Mouse (Mus musculus): ENCODE results near the gene Nufip1. TPM values are rescaled to one million over a fixed set of nuclear protein-coding genes. Genes with fewer than 3 reads are reported as not detected.

The Nufip1 gene
- polyA plus RNA-seq, 1 experiment from 2014 or later: 7.5 TPM

DNA sequence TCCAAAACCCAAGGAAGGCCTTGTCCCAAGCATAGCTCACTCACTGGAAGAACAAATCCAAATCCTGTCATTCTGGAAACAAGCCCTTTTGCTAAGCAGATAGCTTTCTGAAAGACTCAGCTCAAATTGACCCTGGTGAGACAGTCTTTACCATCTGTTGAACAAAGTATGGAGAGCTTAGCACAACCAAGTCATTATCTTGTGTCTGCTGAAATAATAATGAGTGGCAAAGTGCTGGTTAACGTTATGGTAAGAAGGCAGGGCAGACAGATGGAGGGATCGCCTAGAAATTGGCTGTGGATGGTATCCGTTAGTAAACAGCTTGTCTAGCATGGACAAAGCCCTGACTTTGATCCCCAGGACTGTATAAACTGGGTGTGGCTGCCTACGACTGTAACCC is 35.0 kb upstream of the Nufip1 start:
- H3K9ac ChIP-seq (ENCODE audit: low read depth, low read length): no peak overlapping the region

DNA sequence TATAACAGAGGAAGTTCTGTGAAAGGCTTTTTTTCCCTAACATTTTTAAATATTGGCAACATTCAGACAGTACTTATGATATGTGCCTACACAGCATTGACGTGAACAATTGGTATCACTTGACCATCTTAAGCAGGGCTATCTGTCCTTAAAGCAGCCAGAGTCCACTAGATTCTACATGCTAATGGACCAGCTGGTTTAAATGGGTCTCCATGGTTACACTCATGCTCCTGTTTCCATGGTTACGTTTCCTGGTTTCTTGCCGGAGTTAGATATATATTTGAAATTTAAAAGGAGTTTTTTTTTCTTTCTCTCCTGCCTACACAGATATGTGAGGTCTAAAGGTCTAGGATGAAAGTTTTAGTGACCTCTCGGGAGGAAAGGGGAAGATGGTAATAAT is 34.1 kb upstream of the Nufip1 start:
- no peak for TF ChIP-seq CTCF (IDR thresholded peaks at IDR 0.05; ENCODE audit: low read depth)
- Histone ChIP-seq H3K4me2 (replicated peaks; ENCODE audit: low read depth) (no peak overlapping the region), H3K4me1 (replicated peaks; ENCODE audit: control insufficient read depth, insufficient read depth, low read length) (no peaks in the 10 kb centered on the region), H3K36me3 (ENCODE audit: control insufficient read depth, insufficient read depth) (no peaks in the 10 kb centered on the region), H3K9me3 (ENCODE audit: control insufficient read depth) (no peaks in the 10 kb centered on the region), H3K27me3 (replicated peaks; ENCODE audit: control insufficient read depth, insufficient read depth, low read length) (no peaks in the 10 kb centered on the region), H3K27ac (ENCODE audit: low read depth, low read length) (no peak overlapping the region), H3K9ac (ENCODE audit: low read depth, low read length) (no peak overlapping the region), H3K4me3 (ENCODE audit: low read depth, low read length) (no peak overlapping the region)
- WGBS: 56% methylated on average over 4 of the region's 4 CpGs
- no peak for ATAC-seq

More for the DNA sequence above, 35.0 kb upstream of the Nufip1 start:
- Histone ChIP-seq H3K4me3 (ENCODE audit: low read depth, low read length) (no peak overlapping the region), H3K4me1 (replicated peaks; ENCODE audit: control insufficient read depth, insufficient read depth, low read length) (no peaks in the 10 kb centered on the region), H3K27me3 (replicated peaks; ENCODE audit: control insufficient read depth, insufficient read depth, low read length) (no peaks in the 10 kb centered on the region), H3K27ac (ENCODE audit: low read depth, low read length) (no peak overlapping the region), H3K4me2 (replicated peaks; ENCODE audit: low read depth) (no peak overlapping the region), H3K9me3 (ENCODE audit: control insufficient read depth) (no peaks in the 10 kb centered on the region), H3K36me3 (ENCODE audit: control insufficient read depth, insufficient read depth) (no peaks in the 10 kb centered on the region)
- TF ChIP-seq CTCF (IDR thresholded peaks at IDR 0.05; ENCODE audit: low read depth): no peak
- 22% methylated on average over 4 of the region's 4 CpGs for WGBS
- no peak for ATAC-seq

DNA sequence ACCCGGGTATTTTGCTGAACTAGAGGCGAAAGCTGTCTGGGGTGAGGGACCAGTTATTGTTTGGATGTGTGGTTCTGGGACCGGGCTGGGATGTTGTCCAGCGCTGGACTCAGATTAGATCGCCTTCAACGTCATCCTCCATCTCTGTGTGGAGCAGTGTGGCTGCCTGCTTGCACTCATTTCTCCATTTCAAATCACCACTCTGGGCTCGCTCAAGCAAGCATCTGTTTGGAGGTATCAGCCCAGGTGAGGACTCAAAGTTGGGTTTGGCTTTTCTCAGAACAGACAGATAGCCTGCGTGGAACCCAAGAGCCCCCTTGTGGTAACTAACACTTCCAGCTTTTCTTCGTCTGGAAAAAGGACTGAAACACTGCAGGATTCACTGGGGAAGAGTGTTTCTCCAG is 33.6 kb upstream of the Nufip1 start:
- Histone ChIP-seq H3K27ac (ENCODE audit: low read depth, low read length) (no peak overlapping the region), H3K9me3 (ENCODE audit: control insufficient read depth) (no peaks in the 10 kb centered on the region), H3K9ac (ENCODE audit: low read depth, low read length) (no peak overlapping the region), H3K27me3 (replicated peaks; ENCODE audit: control insufficient read depth, insufficient read depth, low read length) (no peaks in the 10 kb centered on the region), H3K4me3 (ENCODE audit: low read depth, low read length) (no peak overlapping the region), H3K4me2 (replicated peaks; ENCODE audit: low read depth) (no peak overlapping the region), H3K4me1 (replicated peaks; ENCODE audit: control insufficient read depth, insufficient read depth, low read length) (no peaks in the 10 kb centered on the region), H3K36me3 (ENCODE audit: control insufficient read depth, insufficient read depth) (no peaks in the 10 kb centered on the region)
- WGBS: 47% methylated on average over 9 of the region's 9 CpGs
- no peak for ATAC-seq
- TF ChIP-seq CTCF (IDR thresholded peaks at IDR 0.05; ENCODE audit: low read depth): peak; percentile 95

DNA sequence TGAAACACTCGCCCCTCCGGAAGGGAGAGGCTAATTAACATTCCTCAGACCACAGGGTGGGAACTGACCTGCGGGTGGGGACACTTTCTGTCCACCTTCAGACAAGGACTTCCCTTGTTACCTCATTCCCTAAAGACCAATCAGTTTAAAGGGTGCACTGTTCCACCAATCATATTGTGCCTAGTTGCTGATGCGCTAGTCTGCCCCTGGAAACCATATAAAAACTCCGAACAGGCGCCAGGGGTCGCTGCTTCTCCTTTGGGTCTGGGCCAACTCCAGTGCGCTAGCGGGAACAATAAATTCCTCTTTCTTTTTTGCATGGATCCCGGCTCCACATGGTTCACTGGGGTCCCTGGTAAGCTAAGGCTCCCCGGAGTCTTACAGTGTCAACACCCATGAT is 29.2 kb upstream of the Nufip1 start:
- Histone ChIP-seq H3K4me2 (replicated peaks; ENCODE audit: low read depth) (no peak overlapping the region), H3K9me3 (ENCODE audit: control insufficient read depth) (no peaks in the 10 kb centered on the region), H3K4me1 (replicated peaks; ENCODE audit: control insufficient read depth, insufficient read depth, low read length) (no peaks in the 10 kb centered on the region), H3K36me3 (ENCODE audit: control insufficient read depth, insufficient read depth) (no peaks in the 10 kb centered on the region), H3K27ac (ENCODE audit: low read depth, low read length) (no peak overlapping the region), H3K9ac (ENCODE audit: low read depth, low read length) (no peak overlapping the region), H3K27me3 (replicated peaks; ENCODE audit: control insufficient read depth, insufficient read depth, low read length) (no peaks in the 10 kb centered on the region), H3K4me3 (ENCODE audit: low read depth, low read length) (no peak overlapping the region)
- TF ChIP-seq CTCF (IDR thresholded peaks at IDR 0.05; ENCODE audit: low read depth): peak; percentile 31
- no peak for ATAC-seq
- WGBS: 65% methylated on average over 11 of the region's 11 CpGs

DNA sequence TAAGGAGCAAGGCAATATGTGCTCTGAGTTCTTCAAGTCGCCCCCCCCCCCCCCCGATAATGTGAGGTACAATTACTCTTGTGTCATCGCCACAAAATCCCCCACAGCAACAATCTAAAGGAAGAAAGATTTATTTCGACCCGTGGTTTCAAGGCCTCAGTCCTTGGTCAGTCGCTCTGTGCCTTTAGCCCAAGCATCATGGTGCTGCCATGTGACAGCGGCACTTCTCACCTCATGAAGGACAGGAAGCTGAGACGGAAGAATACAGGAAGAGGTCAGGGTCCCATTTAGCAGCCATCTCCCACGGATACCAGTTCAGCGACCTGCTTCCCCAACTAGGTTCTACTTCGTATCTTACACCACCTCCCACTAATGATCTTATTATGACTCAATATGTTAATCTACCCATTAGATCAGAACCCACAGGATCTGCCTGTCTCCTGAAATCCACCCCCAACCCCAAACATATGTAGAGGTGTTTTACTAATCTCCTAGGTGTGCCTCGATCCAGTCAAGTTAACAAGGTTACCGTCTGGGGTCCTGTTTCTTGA is 28.5 kb upstream of the Nufip1 start:
- H3K4me3 ChIP-seq (ENCODE audit: low read depth, low read length): no peak overlapping the region
- no peaks in the 10 kb centered on the region for H3K36me3 ChIP-seq (ENCODE audit: control insufficient read depth, insufficient read depth)
- H3K4me1 ChIP-seq (replicated peaks; ENCODE audit: control insufficient read depth, insufficient read depth, low read length): no peaks in the 10 kb centered on the region
- H3K9me3 ChIP-seq (ENCODE audit: control insufficient read depth): no peaks in the 10 kb centered on the region
- H3K27me3 ChIP-seq (replicated peaks; ENCODE audit: control insufficient read depth, insufficient read depth, low read length): no peaks in the 10 kb centered on the region
- ATAC-seq: no peak
- no peak overlapping the region for H3K4me2 ChIP-seq (replicated peaks; ENCODE audit: low read depth)
- no peak overlapping the region for H3K9ac ChIP-seq (ENCODE audit: low read depth, low read length)
- no peak overlapping the region for H3K27ac ChIP-seq (ENCODE audit: low read depth, low read length)
- WGBS: 86% methylated on average over 13 of the region's 13 CpGs
- TF ChIP-seq CTCF (IDR thresholded peaks at IDR 0.05; ENCODE audit: low read depth): no peak

DNA sequence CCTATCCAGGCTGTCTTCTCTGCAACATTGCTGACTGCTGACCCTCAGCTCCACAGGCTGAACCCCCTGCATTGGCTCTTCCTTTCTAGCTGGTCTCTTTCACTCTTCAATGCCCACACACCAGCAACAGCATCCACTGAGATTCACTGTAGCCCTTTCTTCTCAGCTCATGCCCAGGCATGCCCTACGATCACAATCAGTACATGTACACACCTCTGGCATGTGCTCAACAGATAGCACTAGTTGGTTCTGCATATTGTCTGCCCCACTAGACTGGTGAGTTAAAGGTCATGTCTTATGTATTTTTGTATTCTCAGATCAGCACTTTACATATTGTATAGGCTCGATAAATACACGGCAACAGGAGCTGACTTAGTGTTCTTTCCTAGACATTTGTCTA is 26.5 kb upstream of the Nufip1 start:
- no peak overlapping the region for H3K27ac ChIP-seq (ENCODE audit: low read depth, low read length)
- H3K4me3 ChIP-seq (ENCODE audit: low read depth, low read length): no peak overlapping the region
- peaks cover 3% of the 10 kb centered on the region for H3K36me3 ChIP-seq (ENCODE audit: control insufficient read depth, insufficient read depth)
- no peak overlapping the region for H3K4me2 ChIP-seq (replicated peaks; ENCODE audit: low read depth)
- WGBS: 75% methylated on average over 3 of the region's 3 CpGs
- no peak overlapping the region for H3K9ac ChIP-seq (ENCODE audit: low read depth, low read length)
- no peak for ATAC-seq
- no peaks in the 10 kb centered on the region for H3K27me3 ChIP-seq (replicated peaks; ENCODE audit: control insufficient read depth, insufficient read depth, low read length)
- no peaks in the 10 kb centered on the region for H3K4me1 ChIP-seq (replicated peaks; ENCODE audit: control insufficient read depth, insufficient read depth, low read length)
- no peaks in the 10 kb centered on the region for H3K9me3 ChIP-seq (ENCODE audit: control insufficient read depth)
- TF ChIP-seq CTCF (IDR thresholded peaks at IDR 0.05; ENCODE audit: low read depth): no peak

DNA sequence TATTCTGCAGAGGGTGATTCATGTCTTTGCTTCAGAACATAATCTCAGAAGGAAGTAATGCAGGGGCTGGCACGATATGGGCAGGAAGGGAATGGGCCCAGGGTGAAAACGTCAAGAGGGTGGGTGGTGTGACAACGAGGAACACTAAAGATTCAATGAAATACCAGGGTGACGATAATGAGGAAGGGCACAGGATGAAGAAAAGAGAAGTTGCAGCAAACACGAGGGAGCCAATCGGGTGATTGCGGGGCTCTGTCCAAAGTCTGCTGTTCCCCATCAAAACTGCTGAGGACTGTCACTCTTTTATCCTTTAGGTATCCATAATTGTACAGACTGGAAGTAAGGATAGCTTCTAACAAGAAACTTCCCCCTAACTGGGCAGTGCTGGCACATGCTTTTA is 13.4 kb upstream of the Nufip1 start:
- Histone ChIP-seq H3K9me3 (ENCODE audit: control insufficient read depth) (no peaks in the 10 kb centered on the region), H3K36me3 (ENCODE audit: control insufficient read depth, insufficient read depth) (peaks cover 67% of the 10 kb centered on the region), H3K9ac (ENCODE audit: low read depth, low read length) (no peak overlapping the region), H3K4me2 (replicated peaks; ENCODE audit: low read depth) (no peak overlapping the region), H3K27me3 (replicated peaks; ENCODE audit: control insufficient read depth, insufficient read depth, low read length) (no peaks in the 10 kb centered on the region), H3K4me3 (ENCODE audit: low read depth, low read length) (no peak overlapping the region), H3K4me1 (replicated peaks; ENCODE audit: control insufficient read depth, insufficient read depth, low read length) (no peaks in the 10 kb centered on the region), H3K27ac (ENCODE audit: low read depth, low read length) (no peak overlapping the region)
- ATAC-seq: no peak
- TF ChIP-seq CTCF (IDR thresholded peaks at IDR 0.05; ENCODE audit: low read depth): no peak
- WGBS: 87% methylated on average over 7 of the region's 7 CpGs
